In the genomic region with DNA sequence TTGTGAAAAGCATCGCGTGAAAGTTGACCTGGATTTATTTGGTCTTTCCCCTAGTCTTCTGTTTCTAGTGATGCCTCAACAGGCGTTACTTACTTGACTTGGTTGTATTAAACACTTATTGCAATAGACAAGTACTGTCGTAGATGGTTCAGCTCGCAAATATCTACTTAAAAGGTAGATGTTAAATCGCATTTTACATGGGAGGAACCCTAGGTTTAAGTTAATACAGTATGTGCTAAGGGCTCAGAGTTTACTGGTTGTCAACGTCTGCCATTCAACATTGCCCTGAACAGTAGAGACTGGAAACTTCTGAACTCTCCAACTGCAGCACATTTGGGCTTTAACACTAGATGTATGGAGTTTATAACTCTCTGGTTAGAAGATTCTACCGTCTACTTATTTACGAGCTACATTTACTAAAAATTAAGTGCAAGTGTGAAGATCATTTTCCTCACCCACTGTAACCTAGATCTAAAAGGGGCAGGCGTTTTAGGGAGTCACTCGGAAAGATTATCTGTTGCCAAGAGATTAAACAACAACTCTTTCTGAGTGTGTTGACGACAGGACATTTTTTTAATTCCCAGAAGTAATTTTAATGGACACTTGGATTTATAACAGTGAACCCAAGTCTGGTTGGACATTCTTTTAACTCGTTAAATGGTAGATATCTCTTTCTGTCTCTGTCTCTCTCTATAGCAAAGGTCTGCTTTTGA, we compare ENCODE assay signal across 1 mouse cellular context.
TF ChIP-seq lines count a peak whose summit lies in the region.

No protein-coding gene starts in this region.

TF ChIP-seq in CH12.LX, 34 proteins besides CTCF, POLR2A, EP300 and RAD21 (continued from another document):
- TF ChIP-seq IRF4 (IDR thresholded peaks at IDR 0.05; ENCODE audit: low read depth, low read length) (no peak), POLR2AphosphoS2 (IDR thresholded peaks at IDR 0.05; ENCODE audit: low read depth, low read length) (no peak)
